Mouse (Mus musculus) midbrain, embryonic 14.5 days (tissue): ENCODE data around the gene Cabin1. TPM values are rescaled to one million over a fixed set of nuclear protein-coding genes. Genes with fewer than 3 reads are reported as not detected.

Source experiments
- ATAC-seq: fragments of 200-750 bp; cut with Nextera tagmentation; 2 replicates; pipeline ENCODE4 v1.8.0; 2017; ENCODE audit warnings: moderate number of reproducible peaks, moderate library complexity; ENCODE audit not compliant: low FRiP score, low TSS enrichment
- DNase-seq: peaks from one replicate; pipeline ENCODE4 v3.0.0-alpha.2; 2015
- H3K27ac ChIP-seq: fragments of 300-500 bp; sonication (generic); replicated peaks from 2 replicates; pipeline ENCODE4 v1.5.1; 2014; ENCODE audit warnings: mild to moderate bottlenecking, low read depth, low read length, moderate library complexity
- H3K27me3 ChIP-seq: fragments of 300-500 bp; sonication (generic); 2 replicates; pipeline ENCODE4 v1.6.1; 2014; ENCODE audit warnings: low read length, control low read depth, mixed read lengths; ENCODE audit not compliant: control insufficient read depth, insufficient read depth
- H3K36me3 ChIP-seq: fragments of 300-500 bp; sonication (generic); 2 replicates; pipeline ENCODE4 v1.6.1; 2014; ENCODE audit warnings: low read length, control low read depth; ENCODE audit not compliant: control insufficient read depth, insufficient read depth
- H3K4me1 ChIP-seq: fragments of 300-500 bp; sonication (generic); 2 replicates; pipeline ENCODE4 v1.6.1; 2014; ENCODE audit warnings: mild to moderate bottlenecking, antibody characterized with exemption, low read length, control low read depth; ENCODE audit not compliant: control insufficient read depth, insufficient read depth
- H3K4me2 ChIP-seq: fragments of 300-500 bp; sonication (generic); 2 replicates; pipeline ENCODE4 v1.6.1; 2014; ENCODE audit warnings: mild to moderate bottlenecking, low read length, moderate library complexity
- H3K4me3 ChIP-seq: fragments of 300-500 bp; sonication (generic); replicated peaks from 2 replicates; pipeline ENCODE4 v1.5.1; 2014; ENCODE audit warnings: low read depth, low read length
- H3K9ac ChIP-seq: fragments of 300-500 bp; sonication (generic); replicated peaks from 2 replicates; pipeline ENCODE4 v1.6.1; 2014; ENCODE audit warnings: mild to moderate bottlenecking, low read length, moderate library complexity
- H3K9me3 ChIP-seq: fragments of 300-500 bp; sonication (generic); 2 replicates; pipeline ENCODE4 v1.6.1; 2016; ENCODE audit warnings: low read length, control low read depth, mixed read lengths; ENCODE audit not compliant: control insufficient read depth
- WGBS: fragments of 180-500 bp; shearing (Covaris S2); extraction: QIAGEN DNeasy Blood & Tissue Kit; methylation state at CpG from one replicate; pipeline ENCODE4 v1.1.7; 2014; 5-methylcytosine and 5-hydroxymethylcytosine counted together
- polyA plus RNA-seq: library from polyadenylated mRNA; unstranded; fragments of >200 nt; fragmentation: Nextera tagmentation; extraction: Ambion mirVana; gene quantifications from 2 replicates; pipeline ENCODE4 v1.2.1, GENCODE M21; 2014

Gene Cabin1
- polyA plus RNA-seq, 1 experiment from 2014 or later = 54.5 TPM

DNA sequence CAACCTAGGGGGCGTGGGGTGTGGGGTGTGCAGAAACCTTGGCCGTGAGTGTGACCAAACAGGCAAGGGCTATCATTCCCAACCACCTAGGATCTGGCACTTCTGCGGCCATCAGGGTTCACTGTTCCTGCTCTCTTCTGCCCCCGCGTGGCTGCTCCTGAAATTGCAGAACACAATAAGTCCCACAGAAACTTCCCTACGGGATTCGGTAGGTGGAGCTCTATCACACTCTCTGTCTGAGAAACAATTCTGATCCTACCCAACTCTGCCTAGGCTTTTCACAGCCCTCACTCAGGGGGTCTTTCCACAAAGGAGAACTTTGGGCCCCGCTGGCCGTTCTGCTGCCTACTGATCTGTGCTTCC lies 128.5 kb downstream of the Cabin1 start:
- no peak overlapping the region for H3K4me3 ChIP-seq
- WGBS = 6% methylated on average over 9 of the region's 9 CpGs
- H3K4me1 ChIP-seq = no peaks in the 10 kb centered on the region
- no peaks in the 10 kb centered on the region for H3K27me3 ChIP-seq
- ATAC-seq (no peak), DNase-seq (peak; percentile 76)
- H3K9me3 ChIP-seq = no peaks in the 10 kb centered on the region
- H3K27ac ChIP-seq = no peak overlapping the region
- no peak overlapping the region for H3K4me2 ChIP-seq
- no peaks in the 10 kb centered on the region for H3K36me3 ChIP-seq
- H3K9ac ChIP-seq = no peak overlapping the region

DNA sequence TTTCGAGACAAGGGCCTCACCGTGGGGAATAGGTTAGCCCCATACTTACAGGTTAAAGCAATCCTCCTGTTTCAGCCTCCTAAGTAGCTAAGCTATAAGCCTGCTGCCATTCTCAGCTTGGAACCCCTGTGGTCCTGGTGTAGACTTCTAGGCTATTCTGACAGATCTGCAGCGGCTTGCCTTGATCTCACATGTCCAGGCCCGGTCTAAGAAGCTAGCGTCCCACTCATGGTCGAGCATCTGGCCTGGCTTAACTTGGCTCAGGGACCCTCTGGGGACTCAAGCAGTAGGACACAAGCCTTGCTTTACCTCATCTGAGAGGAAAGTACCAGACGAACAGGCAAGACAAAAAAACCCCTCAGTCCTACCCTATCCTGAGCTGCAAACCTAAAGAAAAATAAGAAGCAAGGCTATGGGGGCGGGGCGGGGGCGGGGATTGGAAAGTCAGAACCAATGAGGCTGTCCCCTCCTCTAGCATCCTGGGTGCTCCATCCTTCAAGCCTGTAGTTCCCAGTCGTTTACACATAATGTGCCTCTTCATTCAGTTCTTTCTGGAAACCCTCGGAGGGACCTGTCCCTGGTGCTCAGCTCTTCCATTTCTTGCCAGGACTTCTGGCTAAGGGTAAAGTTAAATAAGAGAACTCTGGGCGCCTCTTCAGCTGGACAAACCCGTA lies 129.0 kb downstream of the Cabin1 start:
- no peak overlapping the region for H3K4me3 ChIP-seq
- no peak overlapping the region for H3K27ac ChIP-seq
- H3K4me2 ChIP-seq = no peak overlapping the region
- DNase-seq (no peak), ATAC-seq (no peak)
- no peaks in the 10 kb centered on the region for H3K27me3 ChIP-seq
- no peaks in the 10 kb centered on the region for H3K4me1 ChIP-seq
- no peak overlapping the region for H3K9ac ChIP-seq
- no peaks in the 10 kb centered on the region for H3K9me3 ChIP-seq
- H3K36me3 ChIP-seq = no peaks in the 10 kb centered on the region
- 71% methylated on average over 14 of the region's 14 CpGs for WGBS

DNA sequence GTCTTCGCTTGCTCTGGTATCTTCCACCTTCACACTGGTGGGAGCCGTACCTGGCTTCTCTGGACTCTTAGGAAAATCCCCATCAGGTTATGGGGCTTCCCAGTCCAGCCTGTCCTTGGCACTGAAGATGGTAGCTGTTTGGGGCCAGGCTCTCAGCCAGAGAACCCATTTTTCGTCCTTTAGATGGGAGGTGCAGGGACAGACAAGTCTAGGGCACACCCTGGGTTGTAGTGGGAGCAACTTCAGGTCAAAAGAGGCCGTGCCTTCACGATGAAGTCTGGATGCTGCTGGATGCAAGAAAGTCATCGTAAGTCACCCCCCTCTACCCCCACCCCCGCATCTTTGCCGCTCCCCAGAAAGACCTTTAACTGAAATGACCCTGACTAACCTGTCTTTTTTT lies 129.5 kb downstream of the Cabin1 start:
- H3K4me1 ChIP-seq = no peaks in the 10 kb centered on the region
- H3K9me3 ChIP-seq = no peaks in the 10 kb centered on the region
- WGBS = 96% methylated on average over 8 of the region's 8 CpGs
- H3K36me3 ChIP-seq = no peaks in the 10 kb centered on the region
- H3K9ac ChIP-seq = no peak overlapping the region
- H3K27me3 ChIP-seq = no peaks in the 10 kb centered on the region
- ATAC-seq (no peak), DNase-seq (no peak)
- no peak overlapping the region for H3K4me2 ChIP-seq
- H3K27ac ChIP-seq = no peak overlapping the region
- no peak overlapping the region for H3K4me3 ChIP-seq

DNA sequence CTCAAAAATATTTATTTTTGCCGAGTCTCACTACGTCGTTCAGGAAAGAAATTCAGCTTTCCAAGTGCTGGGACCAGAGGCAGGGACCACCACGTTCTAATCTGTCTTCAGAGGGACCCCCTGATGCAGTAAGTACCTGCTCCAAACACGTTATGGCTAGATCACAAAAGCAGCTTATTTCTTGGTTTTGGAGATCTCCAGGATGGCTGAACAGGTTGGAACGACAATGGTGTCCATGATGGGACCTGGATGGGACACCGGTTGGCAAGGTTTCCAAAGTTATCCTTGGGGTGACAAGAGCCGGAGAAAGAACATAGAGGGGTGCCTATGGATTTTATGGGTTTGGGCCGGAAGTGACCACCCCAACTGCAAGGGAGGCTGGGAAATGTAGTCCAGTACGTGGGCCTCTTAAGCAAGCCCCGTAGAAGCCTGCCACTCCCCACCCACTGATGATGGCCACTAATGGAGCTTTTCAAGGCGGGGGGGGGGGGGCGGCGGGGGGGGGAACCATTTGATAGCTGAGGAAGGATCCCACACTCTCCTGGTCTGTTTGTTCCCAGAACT lies 130.5 kb downstream of the Cabin1 start:
- Histone ChIP-seq H3K9ac (no peak overlapping the region), H3K4me3 (no peak overlapping the region), H3K27me3 (no peaks in the 10 kb centered on the region), H3K9me3 (no peaks in the 10 kb centered on the region), H3K4me2 (no peak overlapping the region), H3K27ac (no peak overlapping the region), H3K4me1 (no peaks in the 10 kb centered on the region), H3K36me3 (no peaks in the 10 kb centered on the region)
- ATAC-seq (no peak), DNase-seq (no peak)
- WGBS = 78% methylated on average over 14 of the region's 14 CpGs

DNA sequence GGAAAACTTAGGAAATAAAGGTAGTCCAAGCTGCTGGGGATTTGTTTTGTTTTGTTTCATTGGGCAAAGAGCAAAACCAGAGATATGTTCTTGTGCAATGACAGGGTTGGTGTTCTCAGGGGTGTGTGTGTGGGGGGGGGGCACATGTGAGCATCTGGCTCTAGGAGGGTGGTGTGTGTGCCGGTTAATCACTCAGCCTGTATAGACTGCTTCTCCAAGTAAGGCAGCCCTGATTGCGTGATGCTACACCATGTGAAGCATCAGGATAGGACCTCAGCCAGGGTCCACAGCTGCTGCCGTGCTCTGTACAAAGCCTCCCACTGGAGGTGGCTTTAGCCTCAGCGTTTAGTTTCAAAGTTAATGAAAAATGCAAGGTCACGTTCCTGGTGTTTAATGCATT lies 131.1 kb downstream of the Cabin1 start:
- Histone ChIP-seq H3K4me3 (no peak overlapping the region), H3K36me3 (no peaks in the 10 kb centered on the region), H3K9ac (no peak overlapping the region), H3K27ac (no peak overlapping the region), H3K9me3 (no peaks in the 10 kb centered on the region), H3K4me2 (no peak overlapping the region), H3K4me1 (no peaks in the 10 kb centered on the region), H3K27me3 (no peaks in the 10 kb centered on the region)
- WGBS = 77% methylated on average over 5 of the region's 5 CpGs
- ATAC-seq (no peak), DNase-seq (no peak)

DNA sequence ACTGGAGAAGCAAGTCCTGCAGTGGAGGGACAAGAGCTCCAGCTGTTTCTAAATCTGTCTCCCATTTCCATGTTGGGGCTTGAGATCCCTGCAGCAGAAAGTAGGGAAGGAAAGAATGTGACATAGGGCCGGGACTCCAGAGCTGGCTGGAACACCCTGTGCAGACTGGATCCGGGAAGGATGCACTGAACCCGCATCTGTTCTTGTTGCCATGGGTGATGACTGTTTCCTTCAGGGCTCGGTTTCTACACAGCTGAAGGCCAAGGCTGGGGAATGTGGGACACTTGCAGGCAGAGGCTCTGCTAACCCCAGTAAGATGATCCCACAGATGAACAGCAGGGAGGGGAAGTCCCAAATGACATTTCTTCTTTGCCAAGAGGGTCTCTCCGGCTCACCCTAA lies 131.5 kb downstream of the Cabin1 start:
- DNase-seq (no peak), ATAC-seq (no peak)
- no peaks in the 10 kb centered on the region for H3K9me3 ChIP-seq
- no peak overlapping the region for H3K4me2 ChIP-seq
- no peaks in the 10 kb centered on the region for H3K36me3 ChIP-seq
- 62% methylated on average over 5 of the region's 5 CpGs for WGBS
- no peak overlapping the region for H3K9ac ChIP-seq
- no peaks in the 10 kb centered on the region for H3K27me3 ChIP-seq
- no peak overlapping the region for H3K27ac ChIP-seq
- no peaks in the 10 kb centered on the region for H3K4me1 ChIP-seq
- H3K4me3 ChIP-seq = no peak overlapping the region

DNA sequence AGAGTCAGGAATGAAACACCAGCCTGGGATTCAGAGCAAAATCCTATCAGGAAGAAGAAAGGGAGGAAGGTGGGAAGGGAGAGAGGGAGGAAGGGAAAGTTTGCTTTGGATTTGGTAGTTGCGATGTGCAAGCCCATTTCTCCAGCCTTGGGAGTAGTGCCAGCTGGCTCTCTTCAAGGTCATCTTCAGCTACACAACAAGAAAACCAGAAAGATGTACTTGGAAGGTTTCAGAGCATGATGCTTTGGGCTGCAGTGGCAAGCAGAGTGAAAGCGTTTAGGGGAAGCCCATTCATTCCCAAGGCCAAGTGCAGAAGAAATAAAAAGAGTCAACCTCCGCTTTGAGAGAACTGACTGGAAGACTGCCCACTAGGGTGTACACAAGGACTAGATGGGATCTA lies 136.7 kb downstream of the Cabin1 start:
- ATAC-seq = no peak
- Histone ChIP-seq H3K4me1 (no peaks in the 10 kb centered on the region), H3K4me2 (no peak overlapping the region), H3K27me3 (no peaks in the 10 kb centered on the region), H3K9ac (no peak overlapping the region), H3K9me3 (no peaks in the 10 kb centered on the region), H3K36me3 (no peaks in the 10 kb centered on the region), H3K4me3 (no peak overlapping the region), H3K27ac (no peak overlapping the region)
- WGBS = 94% methylated on average over 3 of the region's 3 CpGs
- no peak for DNase-seq

DNA sequence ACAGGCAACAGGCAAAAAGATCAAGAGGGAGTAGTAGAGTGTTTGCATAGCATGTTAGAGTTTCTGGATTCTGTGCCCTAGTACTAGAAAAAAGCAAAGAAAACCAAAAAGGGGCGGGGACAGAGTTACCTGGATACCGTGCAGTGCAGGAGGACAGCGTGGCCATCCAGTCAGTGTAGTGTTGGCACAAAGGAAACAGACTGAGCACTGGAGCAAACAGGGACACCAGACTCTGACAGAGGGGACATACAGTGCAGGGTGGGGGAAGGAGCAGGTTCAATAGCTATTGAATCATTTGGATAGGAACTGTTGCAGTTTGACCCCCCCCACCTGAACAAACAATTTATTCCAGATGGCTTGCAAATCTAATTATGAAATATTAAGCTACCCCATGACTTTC lies 137.2 kb downstream of the Cabin1 start:
- H3K4me2 ChIP-seq = no peak overlapping the region
- DNase-seq (no peak), ATAC-seq (no peak)
- H3K4me1 ChIP-seq = no peaks in the 10 kb centered on the region
- no peak overlapping the region for H3K4me3 ChIP-seq
- no peaks in the 10 kb centered on the region for H3K27me3 ChIP-seq
- no peak overlapping the region for H3K9ac ChIP-seq
- H3K9me3 ChIP-seq = no peaks in the 10 kb centered on the region
- no peaks in the 10 kb centered on the region for H3K36me3 ChIP-seq
- no peak overlapping the region for H3K27ac ChIP-seq
- WGBS = 65% methylated on average over 3 of the region's 3 CpGs

DNA sequence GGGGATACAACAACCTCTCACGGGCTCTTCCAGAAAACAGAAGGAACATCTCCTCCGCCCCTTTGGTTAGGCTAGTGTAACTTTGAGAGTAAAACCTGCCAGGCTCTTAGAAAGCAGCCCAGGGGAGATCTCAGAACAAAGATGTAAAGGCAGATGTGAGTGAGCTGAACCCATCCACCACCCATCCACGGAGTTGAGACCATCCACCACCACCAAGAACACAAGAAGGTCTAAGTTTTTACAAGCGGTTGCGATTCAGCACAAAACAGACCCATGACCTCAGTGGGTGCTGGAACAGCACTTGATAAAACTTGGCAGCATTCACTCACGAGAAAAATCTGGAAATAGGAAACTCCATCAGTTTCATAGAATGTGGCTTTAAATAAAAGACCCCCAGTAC lies 138.2 kb downstream of the Cabin1 start:
- Histone ChIP-seq H3K27ac (no peak overlapping the region), H3K4me2 (no peak overlapping the region), H3K36me3 (no peaks in the 10 kb centered on the region), H3K9ac (no peak overlapping the region), H3K4me3 (no peak overlapping the region), H3K4me1 (no peaks in the 10 kb centered on the region), H3K9me3 (no peaks in the 10 kb centered on the region), H3K27me3 (no peaks in the 10 kb centered on the region)
- 71% methylated on average over 6 of the region's 6 CpGs for WGBS
- ATAC-seq (no peak), DNase-seq (no peak)
